Mouse (Mus musculus): Measurements from ENCODE around the gene Lamtor5. TPM values are rescaled to one million over a fixed set of nuclear protein-coding genes. Genes with fewer than 3 reads are reported as not detected.

Gene Lamtor5
- polyA plus RNA-seq, 1 experiment: 131 TPM

- Histone ChIP-seq H3K4me3 (ENCODE audit: insufficient read depth, low read length) (no peak overlapping the region), H3K4me1 (ENCODE audit: control insufficient read depth, insufficient read depth, low read length) (no peaks in the 10 kb centered on the region), H3K27ac (ENCODE audit: insufficient read depth, low read depth, low read length) (no peak overlapping the region)
- TF ChIP-seq POLR2A (IDR thresholded peaks at IDR 0.05; ENCODE audit: borderline replicate concordance, low read depth, low read length) (no peak), CTCF (IDR thresholded peaks at IDR 0.05; ENCODE audit: low read depth, low read length) (no peak)
Observed at GRCm38 (mm10) chr3:107241389-107242094, 37.1 kb upstream of the Lamtor5 start.

- Histone ChIP-seq H3K27ac (ENCODE audit: insufficient read depth, low read depth, low read length) (no peak overlapping the region), H3K4me1 (ENCODE audit: control insufficient read depth, insufficient read depth, low read length) (no peaks in the 10 kb centered on the region), H3K4me3 (ENCODE audit: insufficient read depth, low read length) (no peak overlapping the region)
- TF ChIP-seq POLR2A (IDR thresholded peaks at IDR 0.05; ENCODE audit: borderline replicate concordance, low read depth, low read length) (no peak), CTCF (IDR thresholded peaks at IDR 0.05; ENCODE audit: low read depth, low read length) (no peak)
Observed at GRCm38 (mm10) chr3:107246876-107247275, 31.8 kb upstream of the Lamtor5 start.

DNA sequence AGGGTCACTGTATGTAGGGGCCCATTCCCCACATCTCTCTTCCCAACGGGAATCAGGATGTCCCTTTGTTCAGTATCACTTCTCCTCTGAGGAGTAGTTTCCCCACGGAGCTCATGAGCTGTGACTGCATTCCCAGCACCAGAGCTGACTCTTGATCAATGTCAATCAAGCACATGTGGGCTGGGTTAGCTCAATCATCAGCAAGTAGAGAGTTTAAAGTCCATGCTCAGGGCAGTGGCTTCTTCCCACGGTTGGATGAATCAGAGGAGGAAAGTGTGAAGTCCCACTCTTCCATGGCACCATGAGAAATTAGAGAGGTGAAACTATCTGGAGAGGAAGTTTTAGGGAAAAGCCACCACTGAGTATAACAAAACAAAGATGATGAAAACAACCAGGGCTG lies 29.6 kb upstream of the Lamtor5 start:
- TF ChIP-seq POLR2A (IDR thresholded peaks at IDR 0.05; ENCODE audit: borderline replicate concordance, low read depth, low read length) (no peak), CTCF (IDR thresholded peaks at IDR 0.05; ENCODE audit: low read depth, low read length) (no peak)
- H3K4me1 ChIP-seq (ENCODE audit: control insufficient read depth, insufficient read depth, low read length): no peaks in the 10 kb centered on the region

DNA sequence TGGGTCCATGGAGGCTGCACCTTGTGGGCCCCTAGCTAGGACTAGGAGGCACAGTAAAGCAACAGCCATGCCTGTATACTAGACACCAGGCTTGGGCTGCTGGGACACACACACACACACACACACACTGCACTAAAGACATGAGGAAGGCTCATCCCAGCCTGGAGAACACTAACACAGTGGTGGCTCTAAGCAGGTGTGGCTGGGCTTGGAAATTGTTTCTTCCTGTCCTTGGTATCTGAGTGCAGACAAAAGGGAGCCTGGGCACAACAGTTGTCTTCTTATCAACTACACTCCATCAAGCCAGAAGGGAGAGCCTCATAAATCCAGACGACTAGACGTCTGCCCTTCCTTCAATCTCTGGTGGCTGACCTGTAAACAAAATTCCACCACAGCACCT lies 28.3 kb upstream of the Lamtor5 start:
- TF ChIP-seq CTCF (IDR thresholded peaks at IDR 0.05; ENCODE audit: low read depth, low read length) (no peak), POLR2A (IDR thresholded peaks at IDR 0.05; ENCODE audit: borderline replicate concordance, low read depth, low read length) (no peak)
- Histone ChIP-seq H3K4me3 (ENCODE audit: insufficient read depth, low read length) (no peak overlapping the region), H3K27ac (ENCODE audit: insufficient read depth, low read depth, low read length) (no peak overlapping the region), H3K4me1 (ENCODE audit: control insufficient read depth, insufficient read depth, low read length) (no peaks in the 10 kb centered on the region)

More for the DNA sequence above, 29.6 kb upstream of the Lamtor5 start:
- H3K4me3 ChIP-seq (ENCODE audit: insufficient read depth, low read length): no peak overlapping the region
- no peak overlapping the region for H3K27ac ChIP-seq (ENCODE audit: insufficient read depth, low read depth, low read length)

- Histone ChIP-seq H3K4me3 (ENCODE audit: insufficient read depth, low read length) (no peak overlapping the region), H3K27ac (ENCODE audit: insufficient read depth, low read depth, low read length) (no peak overlapping the region), H3K4me1 (ENCODE audit: control insufficient read depth, insufficient read depth, low read length) (no peaks in the 10 kb centered on the region)
- no peak for TF ChIP-seq CTCF (IDR thresholded peaks at IDR 0.05; ENCODE audit: low read depth, low read length)
- no peak for TF ChIP-seq POLR2A (IDR thresholded peaks at IDR 0.05; ENCODE audit: borderline replicate concordance, low read depth, low read length)
Observed at GRCm38 (mm10) chr3:107252035-107252434, 26.6 kb upstream of the Lamtor5 start.

- Histone ChIP-seq H3K27ac (ENCODE audit: insufficient read depth, low read depth, low read length) (no peak overlapping the region), H3K4me1 (ENCODE audit: control insufficient read depth, insufficient read depth, low read length) (no peaks in the 10 kb centered on the region), H3K4me3 (ENCODE audit: insufficient read depth, low read length) (no peak overlapping the region)
- no peak for TF ChIP-seq POLR2A (IDR thresholded peaks at IDR 0.05; ENCODE audit: borderline replicate concordance, low read depth, low read length)
- TF ChIP-seq CTCF (IDR thresholded peaks at IDR 0.05; ENCODE audit: low read depth, low read length): no peak
Observed at GRCm38 (mm10) chr3:107253925-107254324, 24.7 kb upstream of the Lamtor5 start.

GRCm38 (mm10) chr3:107255992-107256391 lies 22.7 kb upstream of the Lamtor5 start:
- Histone ChIP-seq H3K4me3 (ENCODE audit: insufficient read depth, low read length) (no peak overlapping the region), H3K4me1 (ENCODE audit: control insufficient read depth, insufficient read depth, low read length) (no peaks in the 10 kb centered on the region), H3K27ac (ENCODE audit: insufficient read depth, low read depth, low read length) (no peak overlapping the region)
- TF ChIP-seq POLR2A (IDR thresholded peaks at IDR 0.05; ENCODE audit: borderline replicate concordance, low read depth, low read length) (no peak), CTCF (IDR thresholded peaks at IDR 0.05; ENCODE audit: low read depth, low read length) (no peak)

DNA sequence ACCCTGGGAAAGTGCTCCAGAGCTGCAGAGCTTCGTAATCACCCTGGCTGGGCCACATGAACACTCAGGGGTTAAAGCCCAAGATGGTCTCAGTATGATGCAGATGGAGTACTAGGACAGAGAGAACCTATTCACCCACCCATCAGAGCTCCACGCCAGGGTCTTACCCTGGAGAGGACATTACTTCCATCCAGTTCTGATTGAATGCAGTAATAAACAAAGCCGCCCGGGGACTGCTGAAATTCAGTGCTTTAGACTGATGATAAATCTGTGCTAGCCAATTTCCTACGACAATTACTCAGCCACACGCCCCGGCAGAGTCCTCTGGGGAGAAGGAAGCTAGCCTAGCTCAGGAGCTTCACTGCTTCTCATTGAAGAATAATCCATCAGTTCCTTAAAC lies 21.9 kb upstream of the Lamtor5 start:
- TF ChIP-seq CTCF (IDR thresholded peaks at IDR 0.05; ENCODE audit: low read depth, low read length): no peak
- no peak for TF ChIP-seq POLR2A (IDR thresholded peaks at IDR 0.05; ENCODE audit: borderline replicate concordance, low read depth, low read length)
- H3K4me1 ChIP-seq (ENCODE audit: control insufficient read depth, insufficient read depth, low read length): no peaks in the 10 kb centered on the region
- no peak overlapping the region for H3K27ac ChIP-seq (ENCODE audit: insufficient read depth, low read depth, low read length)
- H3K4me3 ChIP-seq (ENCODE audit: insufficient read depth, low read length): no peak overlapping the region

DNA sequence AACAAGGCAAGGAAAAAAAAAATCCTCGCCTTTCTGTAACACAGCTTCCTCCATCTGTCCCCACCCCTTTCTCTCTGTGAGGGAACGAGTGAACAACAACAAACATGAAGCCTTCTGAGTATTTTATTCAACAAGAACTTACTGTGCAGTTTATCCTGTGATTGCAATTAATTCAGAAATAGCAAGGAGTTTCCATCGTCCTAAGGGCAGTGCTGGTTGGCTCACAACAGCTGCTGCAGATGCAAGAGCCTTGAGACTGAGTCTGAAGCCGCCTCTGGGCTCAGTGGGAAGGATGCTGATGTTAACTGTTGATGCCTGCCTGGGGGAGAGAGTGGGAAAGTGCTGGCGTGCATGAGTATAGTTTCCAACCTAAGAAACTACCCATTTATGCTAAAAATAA lies 20.7 kb upstream of the Lamtor5 start:
- H3K27ac ChIP-seq (ENCODE audit: insufficient read depth, low read depth, low read length): no peak overlapping the region

GRCm38 (mm10) chr3:107260956-107261850 lies 17.5 kb upstream of the Lamtor5 start:
- Histone ChIP-seq H3K27ac (ENCODE audit: insufficient read depth, low read depth, low read length) (no peak overlapping the region), H3K4me3 (ENCODE audit: insufficient read depth, low read length) (no peak overlapping the region), H3K4me1 (ENCODE audit: control insufficient read depth, insufficient read depth, low read length) (no peaks in the 10 kb centered on the region)
- no peak for TF ChIP-seq CTCF (IDR thresholded peaks at IDR 0.05; ENCODE audit: low read depth, low read length)
- no peak for TF ChIP-seq POLR2A (IDR thresholded peaks at IDR 0.05; ENCODE audit: borderline replicate concordance, low read depth, low read length)

More for the DNA sequence above, 20.7 kb upstream of the Lamtor5 start:
- H3K4me3 ChIP-seq (ENCODE audit: insufficient read depth, low read length): no peak overlapping the region
- TF ChIP-seq POLR2A (IDR thresholded peaks at IDR 0.05; ENCODE audit: borderline replicate concordance, low read depth, low read length) (no peak), CTCF (IDR thresholded peaks at IDR 0.05; ENCODE audit: low read depth, low read length) (no peak)
- H3K4me1 ChIP-seq (ENCODE audit: control insufficient read depth, insufficient read depth, low read length): no peaks in the 10 kb centered on the region

All from bone marrow macrophage, adult 2 months (primary cell).